Mouse (Mus musculus) forebrain, embryonic 11.5 days (tissue): ENCODE measurements around the gene Hist1h2ac. TPM values are rescaled to one million over a fixed set of nuclear protein-coding genes. Genes with fewer than 3 reads are reported as not detected.

ENCODE experiments used
- microRNA-seq: library from miRNA; unstranded; fragments of <30 nt; microRNA quantifications from one replicate; pipeline ENCODE4, GENCODE M21; 2016; ENCODE audit not compliant: insufficient number of aligned reads
- polyA plus RNA-seq: library from polyadenylated mRNA; unstranded; fragments of >200 nt; fragmentation: Nextera tagmentation; extraction: Ambion mirVana; gene quantifications from 2 replicates; pipeline ENCODE4 v1.2.1, GENCODE M21; 2014

The Hist1h2ac gene
- polyA plus RNA-seq, 1 experiment from 2014 or later = 1.2 TPM

Small RNAs within 50 kb of the gene (microRNA-seq; reads per million reads assigned to microRNA genes)
- not detected for gene Gm44350

Other genes starting within 250 kb of the Hist1h2ac start
- 0.17 and 0.19 TPM in 2 replicates for gene Btn1a1, start 218.0 kb downstream of the Hist1h2ac start, polyA plus RNA-seq
- 0.48 and 0.59 TPM in 2 replicates for gene Btn2a2, start 195.1 kb downstream of the Hist1h2ac start, polyA plus RNA-seq
- gene Hist1h4h, start 152.9 kb downstream of the Hist1h2ac start, polyA plus RNA-seq = 2.0 and 4.9 TPM in 2 replicates
- 7.7 and 9.3 TPM in 2 replicates for gene Hist1h2af, start 150.0 kb downstream of the Hist1h2ac start, polyA plus RNA-seq
- gene Hist1h3g, start 148.5 kb downstream of the Hist1h2ac start, polyA plus RNA-seq = 5.2 and 5.7 TPM in 2 replicates
- 0.85 and 1.2 TPM in 2 replicates for gene Hist1h2bh, start 140.6 kb downstream of the Hist1h2ac start, polyA plus RNA-seq
- gene Hist1h3f, start 139.9 kb downstream of the Hist1h2ac start, polyA plus RNA-seq = 0.92 and 1.4 TPM in 2 replicates
- gene Hist1h4f, start 132.3 kb downstream of the Hist1h2ac start, polyA plus RNA-seq = 1.2 and 1.3 TPM in 2 replicates
- gene Hist1h1d, start 130.7 kb downstream of the Hist1h2ac start, polyA plus RNA-seq = 0.87 and 0.92 TPM in 2 replicates
- 6.7 and 10.4 TPM in 2 replicates for gene Hist1h3e, start 121.6 kb downstream of the Hist1h2ac start, polyA plus RNA-seq
- 96.4 and 102 TPM in 2 replicates for gene Hist1h2ae, start 112.7 kb downstream of the Hist1h2ac start, polyA plus RNA-seq
- 7.4 and 10.0 TPM in 2 replicates for gene Hist1h2bg, start 112.6 kb downstream of the Hist1h2ac start, polyA plus RNA-seq
- gene Hist1h2bf, start 109.8 kb downstream of the Hist1h2ac start, polyA plus RNA-seq = 4.5 and 5.9 TPM in 2 replicates
- gene Hist1h2ad, start 109.6 kb downstream of the Hist1h2ac start, polyA plus RNA-seq = 2.5 and 3.0 TPM in 2 replicates
- 11.9 and 13.9 TPM in 2 replicates for gene Hist1h3d, start 108.2 kb downstream of the Hist1h2ac start, polyA plus RNA-seq
- 132 and 133 TPM in 2 replicates for gene Hist1h4d, start 102.3 kb downstream of the Hist1h2ac start, polyA plus RNA-seq
- 4.0 and 4.6 TPM in 2 replicates for gene Hist1h2be, start 62.8 kb downstream of the Hist1h2ac start, polyA plus RNA-seq
- gene Hist1h1e, start 61.4 kb downstream of the Hist1h2ac start, polyA plus RNA-seq = 27.3 and 27.7 TPM in 2 replicates
- gene Hist1h2bc, start 251 bp upstream of the Hist1h2ac start, polyA plus RNA-seq = 23.4 and 25.3 TPM in 2 replicates
- 0.51 TPM in 1 of 2 replicates, not detected in the other for gene Hist1h1t, start 11.9 kb upstream of the Hist1h2ac start, polyA plus RNA-seq
- gene Hist1h4c, start 14.5 kb upstream of the Hist1h2ac start, polyA plus RNA-seq = 6.0 and 6.8 TPM in 2 replicates
- gene Hfe, start 26.9 kb upstream of the Hist1h2ac start, polyA plus RNA-seq = 2.2 TPM in 2 replicates
- gene Hist1h1c, start 54.9 kb upstream of the Hist1h2ac start, polyA plus RNA-seq = 14.5 and 15.2 TPM in 2 replicates
- 8.7 and 10.6 TPM in 2 replicates for gene Hist1h3c, start 61.7 kb upstream of the Hist1h2ac start, polyA plus RNA-seq
- gene Hist1h2bb, start 62.8 kb upstream of the Hist1h2ac start, polyA plus RNA-seq = 2.6 and 3.4 TPM in 2 replicates
- 59.7 and 63.1 TPM in 2 replicates for gene Hist1h2ab, start 67.2 kb upstream of the Hist1h2ac start, polyA plus RNA-seq
- gene Hist1h3b, start 68.3 kb upstream of the Hist1h2ac start, polyA plus RNA-seq = 11.7 and 15.4 TPM in 2 replicates
- 4.7 and 5.9 TPM in 2 replicates for gene Hist1h4b, start 73.1 kb upstream of the Hist1h2ac start, polyA plus RNA-seq
- 0.95 TPM in 1 of 2 replicates, not detected in the other for gene Hist1h4a, start 77.3 kb upstream of the Hist1h2ac start, polyA plus RNA-seq
- 2.9 and 5.4 TPM in 2 replicates for gene Hist1h3a, start 78.4 kb upstream of the Hist1h2ac start, polyA plus RNA-seq
- gene Hist1h1a, start 79.7 kb upstream of the Hist1h2ac start, polyA plus RNA-seq = 2.7 and 4.0 TPM in 2 replicates
- 0.13 TPM in 1 of 2 replicates, not detected in the other for gene Trim38, start 86.0 kb upstream of the Hist1h2ac start, polyA plus RNA-seq
- not detected in 2 replicates for gene Slc17a2, start 123.0 kb upstream of the Hist1h2ac start, polyA plus RNA-seq
- not detected in 2 replicates for gene Slc17a3, start 155.5 kb upstream of the Hist1h2ac start, polyA plus RNA-seq
- gene Slc17a1, start 183.8 kb upstream of the Hist1h2ac start, polyA plus RNA-seq = not detected in 2 replicates
- not detected in 2 replicates for gene Slc17a4, start 231.1 kb upstream of the Hist1h2ac start, polyA plus RNA-seq